ENCODE assay signal across 8 mouse cellular contexts in genomic region chr2:120076076-120076705, GRCm38 (mm10). TPM values are rescaled to one million over a fixed set of nuclear protein-coding genes. Genes with fewer than 3 reads are reported as not detected.
DNase-seq lines count a peak whose midpoint lies in the region; ATAC-seq and TF ChIP-seq lines count a peak whose summit lies in the region.

No protein-coding gene starts in this region.

- H3K4me1 ChIP-seq in embryonic facial prominence, embryonic 15.5 days, result peaks cover 8% of the 10 kb centered on the region
- H3K4me1 ChIP-seq in hindbrain, embryonic 11.5 days (replicated peaks; ENCODE audit: control insufficient read depth, insufficient read depth, low read length), result no peaks in the 10 kb centered on the region; the same call in 1 of the 2 replicates

- peak; percentile 47 for DNase-seq in CD4-positive helper T cell, adult 2 months (ENCODE audit: low read depth, low spot score)
- DNase-seq in adrenal gland, postnatal 36 days, result peak; percentile 63 to 74
- DNase-seq in hindbrain, embryonic 11.5 days (ENCODE audit: low spot score), result peak; percentile 63
- DNase-seq in left cerebral cortex, adult 2 months (ENCODE audit: extremely low spot score in 1 of 2, low spot score in 2 of 2), result peak; percentile 48 to 58
- peak; percentile 77 for DNase-seq in lung, postnatal 36 days
- DNase-seq in right cerebral cortex, postnatal 10 days (ENCODE audit: low spot score in 2 of 2), result peak; percentile 48 to 60

- TF ChIP-seq CTCF in left cerebral cortex, adult 2 months (IDR thresholded peaks at IDR 0.05), result peak; percentile 55

- H3K27me3 ChIP-seq in embryonic facial prominence, embryonic 15.5 days, result peaks cover 17% of the 10 kb centered on the region
- H3K27me3 ChIP-seq in hindbrain, embryonic 11.5 days (ENCODE audit: control insufficient read depth, insufficient read depth, low read length), result peaks cover 18% of the 10 kb centered on the region

- H3K9me3 ChIP-seq in embryonic facial prominence, embryonic 15.5 days (replicated peaks), result no peaks in the 10 kb centered on the region
- H3K9me3 ChIP-seq in hindbrain, embryonic 11.5 days (ENCODE audit: control insufficient read depth, low read length), result no peaks in the 10 kb centered on the region

- H3K27ac ChIP-seq in embryonic facial prominence, embryonic 15.5 days (replicated peaks), result no peak overlapping the region
- H3K27ac ChIP-seq in hindbrain, embryonic 11.5 days (ENCODE audit: low read depth, low read length), result no peak overlapping the region
- H3K27ac ChIP-seq in left cerebral cortex, adult 2 months, result no peak overlapping the region

- H3K36me3 ChIP-seq in embryonic facial prominence, embryonic 15.5 days, result no peaks in the 10 kb centered on the region
- no peaks in the 10 kb centered on the region for H3K36me3 ChIP-seq in hindbrain, embryonic 11.5 days (ENCODE audit: control insufficient read depth, insufficient read depth, low read length)

- peak overlapping the region; percentile 40 for H3K4me3 ChIP-seq in embryonic facial prominence, embryonic 15.5 days (replicated peaks)
- peak overlapping the region; percentile 22 for H3K4me3 ChIP-seq in hindbrain, embryonic 11.5 days (ENCODE audit: low read depth, low read length)
- peak overlapping the region; percentile 43 for H3K4me3 ChIP-seq in left cerebral cortex, adult 2 months

- peak overlapping the region; percentile 65 for H3K4me2 ChIP-seq in embryonic facial prominence, embryonic 15.5 days (replicated peaks)
- peak overlapping the region; percentile 34 for H3K4me2 ChIP-seq in hindbrain, embryonic 11.5 days (replicated peaks; ENCODE audit: low read depth, low read length)

- 0 out of 2 replicates have a peak overlapping the region, but pooled peaks have one; percentile 9 for H3K9ac ChIP-seq in embryonic facial prominence, embryonic 15.5 days
- H3K9ac ChIP-seq in hindbrain, embryonic 11.5 days (ENCODE audit: low read depth, low read length), result no peak overlapping the region; the same call in 1 of the 2 replicates

- intact Hi-C loops in left cerebral cortex, adult 2 months (cut with DNase I), result no loop called here

- 0 out of 2 replicates have a peak, but pooled peaks have one; percentile 37 for ATAC-seq in embryonic facial prominence, embryonic 15.5 days (ENCODE audit: insufficient number of reproducible peaks, low FRiP score, low TSS enrichment, low read depth)
- ATAC-seq in hindbrain, embryonic 11.5 days (ENCODE audit: low FRiP score), result no peak
- no peak for ATAC-seq in erythroid progenitor cell, adult 5-6 weeks (replicated peaks; ENCODE audit: low FRiP score, poor library complexity, severe bottlenecking)

- WGBS in embryonic facial prominence, embryonic 15.5 days, result 1% methylated on average over 36 of the region's 36 CpGs
- 3% methylated on average over 36 of the region's 36 CpGs for WGBS in hindbrain, embryonic 11.5 days

RNA-seq across cellular contexts. Expression of gene Pla2g4b, which starts 43.0 kb away (rescaled TPM):
- total RNA-seq in adrenal gland, postnatal 36 days (2021), result 1 to 10 TPM; 1.9 to 2.3 TPM
- 2.4 and 3.8 TPM in 2 replicates for polyA plus RNA-seq in embryonic facial prominence, embryonic 15.5 days (2015; fragmentation: Nextera tagmentation; extraction: Ambion mirVana)
- polyA plus RNA-seq in hindbrain, embryonic 11.5 days (2014; fragmentation: Nextera tagmentation; extraction: Ambion mirVana), result 1.6 and 2.5 TPM in 2 replicates
- 1 to 10 TPM; 3.9 to 4.1 TPM for total RNA-seq in left cerebral cortex, adult 2 months (2021)
- 2.9 TPM in 1 of 2 replicates, not detected in the other for total RNA-seq in erythroid progenitor cell, adult 5-6 weeks (2015; ENCODE audit: low replicate concordance)
- not detected in 2 replicates for total RNA-seq in erythroid progenitor cell, adult 5-6 weeks (2017; ENCODE audit: low replicate concordance)

RNA-seq across cellular contexts. Expression of gene Gm28042, which starts 48.9 kb away (rescaled TPM):
- under 1 TPM; 0.72 to 0.89 TPM for total RNA-seq in adrenal gland, postnatal 36 days (2021)
- polyA plus RNA-seq in embryonic facial prominence, embryonic 15.5 days (2015; fragmentation: Nextera tagmentation; extraction: Ambion mirVana), result 3.7 and 6.1 TPM in 2 replicates
- polyA plus RNA-seq in hindbrain, embryonic 11.5 days (2014; fragmentation: Nextera tagmentation; extraction: Ambion mirVana), result 3.1 and 5.3 TPM in 2 replicates
- 1 to 10 TPM in 1 of 2 experiments, under 1 TPM in 1; 0.97 to 1.3 TPM for total RNA-seq in left cerebral cortex, adult 2 months (2021)
- not detected in 2 replicates for total RNA-seq in erythroid progenitor cell, adult 5-6 weeks (2015; ENCODE audit: low replicate concordance)
- total RNA-seq in erythroid progenitor cell, adult 5-6 weeks (2017; ENCODE audit: low replicate concordance), result not detected in 2 replicates

RNA-seq across cellular contexts. Expression of gene Jmjd7, which starts 48.9 kb away (rescaled TPM):
- total RNA-seq in adrenal gland, postnatal 36 days (2021), result 1 to 10 TPM; 7.1 to 9.1 TPM
- polyA plus RNA-seq in embryonic facial prominence, embryonic 15.5 days (2015; fragmentation: Nextera tagmentation; extraction: Ambion mirVana), result 16.7 and 20.8 TPM in 2 replicates
- polyA plus RNA-seq in hindbrain, embryonic 11.5 days (2014; fragmentation: Nextera tagmentation; extraction: Ambion mirVana), result 22.2 and 25.4 TPM in 2 replicates
- total RNA-seq in left cerebral cortex, adult 2 months (2021), result 1 to 10 TPM; 4.7 to 6.9 TPM
- total RNA-seq in erythroid progenitor cell, adult 5-6 weeks (2015; ENCODE audit: low replicate concordance), result 1.4 TPM in 1 of 2 replicates, not detected in the other
- 0.64 TPM in 1 of 2 replicates, not detected in the other for total RNA-seq in erythroid progenitor cell, adult 5-6 weeks (2017; ENCODE audit: low replicate concordance)
